Mouse (Mus musculus): ENCODE results near the gene Bpifc. TPM values are rescaled to one million over a fixed set of nuclear protein-coding genes. Genes with fewer than 3 reads are reported as not detected.

Gene Bpifc
- total and polyA plus RNA-seq, 2 experiments from 2014 or later = not detected

GRCm38 (mm10) chr10:86052818-86053522 lies 41.3 kb upstream of the Bpifc start:
- Histone ChIP-seq H3K4me3 (ENCODE audit: low read depth, low read length) (no peak overlapping the region), H3K4me2 (ENCODE audit: low read depth, low read length) (no peak overlapping the region), H3K27me3 (ENCODE audit: control insufficient read depth, insufficient read depth, low read length) (no peaks in the 10 kb centered on the region), H3K27ac (ENCODE audit: low read depth) (no peak overlapping the region), H3K4me1 (ENCODE audit: control insufficient read depth, insufficient read depth) (no peaks in the 10 kb centered on the region), H3K36me3 (replicated peaks; ENCODE audit: control insufficient read depth, insufficient read depth, low read length) (peaks cover 14% of the 10 kb centered on the region), H3K9me3 (replicated peaks; ENCODE audit: control insufficient read depth, low read length) (0 out of 2 replicates have a peak, but pooled peaks cover 4% of the 10 kb centered on the region), H3K9ac (replicated peaks; ENCODE audit: low read depth, low read length) (no peak overlapping the region)
- 77% methylated on average over 10 of the region's 10 CpGs for WGBS
- DNase-seq (ENCODE audit: low spot score) (no peak), ATAC-seq (ENCODE audit: insufficient read depth, low read depth) (no peak)
- no peak for TF ChIP-seq EP300 (IDR thresholded peaks at IDR 0.05; ENCODE audit: low read depth)
- no peak for TF ChIP-seq CTCF (IDR thresholded peaks at IDR 0.05; ENCODE audit: low read depth)

- no peaks in the 10 kb centered on the region for H3K9me3 ChIP-seq (replicated peaks; ENCODE audit: control insufficient read depth, low read length)
- WGBS = 90% methylated on average over 2 of the region's 2 CpGs
- H3K27ac ChIP-seq (ENCODE audit: low read depth) = no peak overlapping the region
- no peak overlapping the region for H3K9ac ChIP-seq (replicated peaks; ENCODE audit: low read depth, low read length)
- no peaks in the 10 kb centered on the region for H3K4me1 ChIP-seq (ENCODE audit: control insufficient read depth, insufficient read depth)
- H3K36me3 ChIP-seq (replicated peaks; ENCODE audit: control insufficient read depth, insufficient read depth, low read length) = peaks cover 31% of the 10 kb centered on the region
- DNase-seq (ENCODE audit: low spot score) (no peak), ATAC-seq (ENCODE audit: insufficient read depth, low read depth) (no peak)
- no peak overlapping the region for H3K4me3 ChIP-seq (ENCODE audit: low read depth, low read length)
- no peaks in the 10 kb centered on the region for H3K27me3 ChIP-seq (ENCODE audit: control insufficient read depth, insufficient read depth, low read length)
- TF ChIP-seq EP300 (IDR thresholded peaks at IDR 0.05; ENCODE audit: low read depth) = no peak
- H3K4me2 ChIP-seq (ENCODE audit: low read depth, low read length) = no peak overlapping the region
These were observed 38.8 kb upstream of the Bpifc start for GRCm38 (mm10) chr10:86050522-86050921.

- H3K27ac ChIP-seq (ENCODE audit: low read depth) = no peak overlapping the region
- ATAC-seq (ENCODE audit: insufficient read depth, low read depth) (no peak), DNase-seq (ENCODE audit: low spot score) (no peak)
- no peaks in the 10 kb centered on the region for H3K27me3 ChIP-seq (ENCODE audit: control insufficient read depth, insufficient read depth, low read length)
- no peak overlapping the region for H3K4me3 ChIP-seq (ENCODE audit: low read depth, low read length)
- H3K9ac ChIP-seq (replicated peaks; ENCODE audit: low read depth, low read length) = no peak overlapping the region
- peaks cover 50% of the 10 kb centered on the region for H3K36me3 ChIP-seq (replicated peaks; ENCODE audit: control insufficient read depth, insufficient read depth, low read length)
- no peak overlapping the region for H3K4me2 ChIP-seq (ENCODE audit: low read depth, low read length)
- H3K4me1 ChIP-seq (ENCODE audit: control insufficient read depth, insufficient read depth) = no peaks in the 10 kb centered on the region
- no peaks in the 10 kb centered on the region for H3K9me3 ChIP-seq (replicated peaks; ENCODE audit: control insufficient read depth, low read length)
- 88% methylated on average over 9 of the region's 9 CpGs for WGBS
- no peak for TF ChIP-seq EP300 (IDR thresholded peaks at IDR 0.05; ENCODE audit: low read depth)
- TF ChIP-seq CTCF (IDR thresholded peaks at IDR 0.05; ENCODE audit: low read depth) = no peak
These were observed 36.1 kb upstream of the Bpifc start for GRCm38 (mm10) chr10:86047786-86048185.

GRCm38 (mm10) chr10:86046371-86046770 lies 34.7 kb upstream of the Bpifc start:
- Histone ChIP-seq H3K9ac (replicated peaks; ENCODE audit: low read depth, low read length) (no peak overlapping the region), H3K4me3 (ENCODE audit: low read depth, low read length) (no peak overlapping the region), H3K27ac (ENCODE audit: low read depth) (no peak overlapping the region), H3K4me1 (ENCODE audit: control insufficient read depth, insufficient read depth) (no peaks in the 10 kb centered on the region), H3K27me3 (ENCODE audit: control insufficient read depth, insufficient read depth, low read length) (no peaks in the 10 kb centered on the region), H3K4me2 (ENCODE audit: low read depth, low read length) (no peak overlapping the region), H3K9me3 (replicated peaks; ENCODE audit: control insufficient read depth, low read length) (no peaks in the 10 kb centered on the region), H3K36me3 (replicated peaks; ENCODE audit: control insufficient read depth, insufficient read depth, low read length) (peaks cover 59% of the 10 kb centered on the region)
- ATAC-seq (ENCODE audit: insufficient read depth, low read depth) (no peak), DNase-seq (ENCODE audit: low spot score) (no peak)
- WGBS = 92% methylated on average over 1 of the region's 1 CpGs
- no peak for TF ChIP-seq EP300 (IDR thresholded peaks at IDR 0.05; ENCODE audit: low read depth)
- no peak for TF ChIP-seq CTCF (IDR thresholded peaks at IDR 0.05; ENCODE audit: low read depth)

- ATAC-seq (ENCODE audit: insufficient read depth, low read depth) (no peak), DNase-seq (ENCODE audit: low spot score) (no peak)
- Histone ChIP-seq H3K4me2 (ENCODE audit: low read depth, low read length) (no peak overlapping the region), H3K4me1 (ENCODE audit: control insufficient read depth, insufficient read depth) (no peaks in the 10 kb centered on the region), H3K9ac (replicated peaks; ENCODE audit: low read depth, low read length) (no peak overlapping the region), H3K36me3 (replicated peaks; ENCODE audit: control insufficient read depth, insufficient read depth, low read length) (peaks cover 54% of the 10 kb centered on the region), H3K27me3 (ENCODE audit: control insufficient read depth, insufficient read depth, low read length) (no peaks in the 10 kb centered on the region), H3K27ac (ENCODE audit: low read depth) (no peak overlapping the region), H3K4me3 (ENCODE audit: low read depth, low read length) (no peak overlapping the region), H3K9me3 (replicated peaks; ENCODE audit: control insufficient read depth, low read length) (no peaks in the 10 kb centered on the region)
- 83% methylated on average over 8 of the region's 8 CpGs for WGBS
- no peak for TF ChIP-seq CTCF (IDR thresholded peaks at IDR 0.05; ENCODE audit: low read depth)
- TF ChIP-seq EP300 (IDR thresholded peaks at IDR 0.05; ENCODE audit: low read depth) = no peak
These were observed 32.4 kb upstream of the Bpifc start for GRCm38 (mm10) chr10:86044066-86044465.

GRCm38 (mm10) chr10:86043651-86044050 lies 32.0 kb upstream of the Bpifc start:
- Histone ChIP-seq H3K4me1 (ENCODE audit: control insufficient read depth, insufficient read depth) (no peaks in the 10 kb centered on the region), H3K27me3 (ENCODE audit: control insufficient read depth, insufficient read depth, low read length) (no peaks in the 10 kb centered on the region), H3K4me2 (ENCODE audit: low read depth, low read length) (no peak overlapping the region), H3K9ac (replicated peaks; ENCODE audit: low read depth, low read length) (no peak overlapping the region), H3K9me3 (replicated peaks; ENCODE audit: control insufficient read depth, low read length) (no peaks in the 10 kb centered on the region), H3K4me3 (ENCODE audit: low read depth, low read length) (no peak overlapping the region), H3K27ac (ENCODE audit: low read depth) (no peak overlapping the region), H3K36me3 (replicated peaks; ENCODE audit: control insufficient read depth, insufficient read depth, low read length) (peaks cover 54% of the 10 kb centered on the region)
- no peak for DNase-seq (ENCODE audit: low spot score)
- no peak for TF ChIP-seq CTCF (IDR thresholded peaks at IDR 0.05; ENCODE audit: low read depth)
- TF ChIP-seq EP300 (IDR thresholded peaks at IDR 0.05; ENCODE audit: low read depth) = no peak
- no peak for ATAC-seq (ENCODE audit: insufficient read depth, low read depth)
- 80% methylated on average over 4 of the region's 4 CpGs for WGBS
